Mouse (Mus musculus): ENCODE results near the gene Prr5l. TPM values are rescaled to one million over a fixed set of nuclear protein-coding genes. Genes with fewer than 3 reads are reported as not detected.
A peak's percentile ranks its signal among the peaks of the same experiment; 100 is the strongest.

The Prr5l gene
- polyA plus RNA-seq, 1 experiment: 9.2 TPM

- no peaks in the 10 kb centered on the region for H3K27me3 ChIP-seq (ENCODE audit: control insufficient read depth, insufficient read depth, low read length)
- no peak for DNase-seq
- TF ChIP-seq CTCF (IDR thresholded peaks at IDR 0.05; ENCODE audit: borderline replicate concordance, control insufficient read depth, extremely low read depth, insufficient read depth, low read length, poor library complexity) (no peak), POLR2A (IDR thresholded peaks at IDR 0.05; ENCODE audit: control insufficient read depth, extremely low read depth, insufficient read depth, low read length, poor library complexity) (no peak)
- H3K4me3 ChIP-seq (ENCODE audit: control insufficient read depth, insufficient read depth, low read length): no peak overlapping the region
- H3K27ac ChIP-seq (ENCODE audit: control insufficient read depth, insufficient read depth, low read length): no peak overlapping the region
- H3K36me3 ChIP-seq (ENCODE audit: control insufficient read depth, insufficient read depth, low read length): no peaks in the 10 kb centered on the region
- 61% methylated on average over 5 of the region's 5 CpGs for WGBS
- no peaks in the 10 kb centered on the region for H3K4me1 ChIP-seq (replicated peaks; ENCODE audit: control insufficient read depth, insufficient read depth, low read length)
These were observed 176.8 kb downstream of the Prr5l start for GRCm38 (mm10) chr2:101705941-101706485.

- WGBS: 28% methylated on average over 4 of the region's 4 CpGs
- Histone ChIP-seq H3K4me1 (replicated peaks; ENCODE audit: control insufficient read depth, insufficient read depth, low read length) (no peaks in the 10 kb centered on the region; the same call in 1 of the 2 replicates), H3K27me3 (ENCODE audit: control insufficient read depth, insufficient read depth, low read length) (no peaks in the 10 kb centered on the region), H3K4me3 (ENCODE audit: control insufficient read depth, insufficient read depth, low read length) (no peak overlapping the region), H3K36me3 (ENCODE audit: control insufficient read depth, insufficient read depth, low read length) (peaks cover 36% of the 10 kb centered on the region), H3K27ac (ENCODE audit: control insufficient read depth, insufficient read depth, low read length) (no peak overlapping the region)
- DNase-seq: no peak
- TF ChIP-seq CTCF (IDR thresholded peaks at IDR 0.05; ENCODE audit: borderline replicate concordance, control insufficient read depth, extremely low read depth, insufficient read depth, low read length, poor library complexity): no peak
- TF ChIP-seq POLR2A (IDR thresholded peaks at IDR 0.05; ENCODE audit: control insufficient read depth, extremely low read depth, insufficient read depth, low read length, poor library complexity): no peak
These were observed 183.5 kb downstream of the Prr5l start for GRCm38 (mm10) chr2:101699284-101699683.

GRCm38 (mm10) chr2:101695584-101695983 is 187.2 kb downstream of the Prr5l start:
- Histone ChIP-seq H3K27me3 (ENCODE audit: control insufficient read depth, insufficient read depth, low read length) (no peaks in the 10 kb centered on the region), H3K4me3 (ENCODE audit: control insufficient read depth, insufficient read depth, low read length) (no peak overlapping the region), H3K4me1 (replicated peaks; ENCODE audit: control insufficient read depth, insufficient read depth, low read length) (no peaks in the 10 kb centered on the region; the same call in 1 of the 2 replicates), H3K36me3 (ENCODE audit: control insufficient read depth, insufficient read depth, low read length) (peaks cover 67% of the 10 kb centered on the region), H3K27ac (ENCODE audit: control insufficient read depth, insufficient read depth, low read length) (no peak overlapping the region)
- DNase-seq: no peak
- WGBS: over 99% methylated on average over 7 of the region's 7 CpGs
- TF ChIP-seq CTCF (IDR thresholded peaks at IDR 0.05; ENCODE audit: borderline replicate concordance, control insufficient read depth, extremely low read depth, insufficient read depth, low read length, poor library complexity): no peak
- no peak for TF ChIP-seq POLR2A (IDR thresholded peaks at IDR 0.05; ENCODE audit: control insufficient read depth, extremely low read depth, insufficient read depth, low read length, poor library complexity)

- no peak overlapping the region for H3K27ac ChIP-seq (ENCODE audit: control insufficient read depth, insufficient read depth, low read length)
- H3K36me3 ChIP-seq (ENCODE audit: control insufficient read depth, insufficient read depth, low read length): peaks cover 79% of the 10 kb centered on the region
- H3K4me3 ChIP-seq (ENCODE audit: control insufficient read depth, insufficient read depth, low read length): no peak overlapping the region
- DNase-seq: peak; percentile 13
- WGBS: 59% methylated on average over 5 of the region's 5 CpGs
- TF ChIP-seq POLR2A (IDR thresholded peaks at IDR 0.05; ENCODE audit: control insufficient read depth, extremely low read depth, insufficient read depth, low read length, poor library complexity) (no peak), CTCF (IDR thresholded peaks at IDR 0.05; ENCODE audit: borderline replicate concordance, control insufficient read depth, extremely low read depth, insufficient read depth, low read length, poor library complexity) (no peak)
- no peaks in the 10 kb centered on the region for H3K27me3 ChIP-seq (ENCODE audit: control insufficient read depth, insufficient read depth, low read length)
- H3K4me1 ChIP-seq (replicated peaks; ENCODE audit: control insufficient read depth, insufficient read depth, low read length): no peaks in the 10 kb centered on the region; the same call in 1 of the 2 replicates
These were observed 189.1 kb downstream of the Prr5l start for GRCm38 (mm10) chr2:101693577-101694215.

GRCm38 (mm10) chr2:101693043-101693442 is 189.8 kb downstream of the Prr5l start:
- Histone ChIP-seq H3K27ac (ENCODE audit: control insufficient read depth, insufficient read depth, low read length) (no peak overlapping the region), H3K4me3 (ENCODE audit: control insufficient read depth, insufficient read depth, low read length) (no peak overlapping the region), H3K27me3 (ENCODE audit: control insufficient read depth, insufficient read depth, low read length) (no peaks in the 10 kb centered on the region), H3K4me1 (replicated peaks; ENCODE audit: control insufficient read depth, insufficient read depth, low read length) (no peaks in the 10 kb centered on the region), H3K36me3 (ENCODE audit: control insufficient read depth, insufficient read depth, low read length) (peaks cover 78% of the 10 kb centered on the region)
- no peak for TF ChIP-seq CTCF (IDR thresholded peaks at IDR 0.05; ENCODE audit: borderline replicate concordance, control insufficient read depth, extremely low read depth, insufficient read depth, low read length, poor library complexity)
- no peak for TF ChIP-seq POLR2A (IDR thresholded peaks at IDR 0.05; ENCODE audit: control insufficient read depth, extremely low read depth, insufficient read depth, low read length, poor library complexity)
- no peak for DNase-seq
- 77% methylated on average over 4 of the region's 4 CpGs for WGBS

GRCm38 (mm10) chr2:101690252-101690827 is 192.5 kb downstream of the Prr5l start:
- no peak for DNase-seq
- no peaks in the 10 kb centered on the region for H3K4me1 ChIP-seq (replicated peaks; ENCODE audit: control insufficient read depth, insufficient read depth, low read length)
- no peak overlapping the region for H3K4me3 ChIP-seq (ENCODE audit: control insufficient read depth, insufficient read depth, low read length)
- TF ChIP-seq POLR2A (IDR thresholded peaks at IDR 0.05; ENCODE audit: control insufficient read depth, extremely low read depth, insufficient read depth, low read length, poor library complexity): no peak
- no peak for TF ChIP-seq CTCF (IDR thresholded peaks at IDR 0.05; ENCODE audit: borderline replicate concordance, control insufficient read depth, extremely low read depth, insufficient read depth, low read length, poor library complexity)
- H3K36me3 ChIP-seq (ENCODE audit: control insufficient read depth, insufficient read depth, low read length): peaks cover 86% of the 10 kb centered on the region
- WGBS: 97% methylated on average over 9 of the region's 9 CpGs
- H3K27ac ChIP-seq (ENCODE audit: control insufficient read depth, insufficient read depth, low read length): no peak overlapping the region
- no peaks in the 10 kb centered on the region for H3K27me3 ChIP-seq (ENCODE audit: control insufficient read depth, insufficient read depth, low read length)

Data from thymus, adult 2 months (tissue).